Mouse (Mus musculus) cortical plate, adult 2 months (tissue): ENCODE results near the gene Miga1. TPM values are rescaled to one million over a fixed set of nuclear protein-coding genes. Genes with fewer than 3 reads are reported as not detected.

Source experiments
- H3K27ac ChIP-seq: fragments of 200-500 bp; 2 replicates; pipeline ENCODE4 v1.5.1; 2012; ENCODE audit warnings: low read length, control low read depth, inconsistent platforms; ENCODE audit not compliant: insufficient read depth
- H3K4me1 ChIP-seq: fragments of 200-500 bp; 2 replicates; pipeline ENCODE4 v1.6.1; 2011; ENCODE audit warnings: low read length; ENCODE audit not compliant: control insufficient read depth, insufficient read depth
- H3K4me3 ChIP-seq: fragments of 200-500 bp; 2 replicates; pipeline ENCODE4 v1.5.1; 2011; ENCODE audit warnings: mild to moderate bottlenecking, low read length, control low read depth; ENCODE audit not compliant: insufficient read depth
- CTCF ChIP-seq: fragments of 200-500 bp; IDR thresholded peaks from 2 replicates; pipeline ENCODE4 v1.5.1; 2011; ENCODE audit warnings: mild to moderate bottlenecking, control low read depth, low read length; ENCODE audit not compliant: insufficient read depth; ENCODE audit errors: extremely low read depth
- POLR2A ChIP-seq: fragments of 200-500 bp; IDR thresholded peaks from 2 replicates; pipeline ENCODE4 v1.6.1; 2011; ENCODE audit warnings: mild to moderate bottlenecking, low read length, control low read depth; ENCODE audit not compliant: insufficient read depth; ENCODE audit errors: extremely low read depth
- polyA plus RNA-seq: library from polyadenylated mRNA; depleted of rRNA; stranded (reverse); fragments of >200 nt; gene quantifications from 2 replicates; pipeline ENCODE4 v1.2.3, GENCODE M21; 2012; rRNA removed

The Miga1 gene
- polyA plus RNA-seq, 1 experiment: 50.7 TPM

DNA sequence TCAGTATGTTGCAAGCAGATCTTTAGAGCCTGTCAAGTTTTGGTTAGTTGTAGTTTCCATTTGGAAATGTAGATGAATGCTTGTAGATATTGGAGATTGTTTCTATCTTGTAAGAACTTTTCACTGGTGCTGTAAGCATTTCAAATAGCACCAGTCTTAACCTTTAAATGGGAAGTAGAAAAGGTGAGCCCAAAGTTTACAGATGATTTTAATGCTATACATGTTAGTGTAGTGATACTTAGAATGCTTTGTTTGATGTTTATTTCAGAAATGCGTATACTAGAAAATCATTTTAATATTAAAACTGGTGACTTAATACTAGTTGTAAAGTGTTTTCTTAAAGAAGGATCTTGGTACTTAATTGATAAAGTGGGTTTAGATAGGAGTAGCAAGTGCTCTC lies 104.4 kb downstream of the Miga1 start:
- H3K4me3 ChIP-seq: no peak overlapping the region
- H3K27ac ChIP-seq: no peak overlapping the region
- TF ChIP-seq CTCF (no peak), POLR2A (no peak)
- H3K4me1 ChIP-seq: no peaks in the 10 kb centered on the region

DNA sequence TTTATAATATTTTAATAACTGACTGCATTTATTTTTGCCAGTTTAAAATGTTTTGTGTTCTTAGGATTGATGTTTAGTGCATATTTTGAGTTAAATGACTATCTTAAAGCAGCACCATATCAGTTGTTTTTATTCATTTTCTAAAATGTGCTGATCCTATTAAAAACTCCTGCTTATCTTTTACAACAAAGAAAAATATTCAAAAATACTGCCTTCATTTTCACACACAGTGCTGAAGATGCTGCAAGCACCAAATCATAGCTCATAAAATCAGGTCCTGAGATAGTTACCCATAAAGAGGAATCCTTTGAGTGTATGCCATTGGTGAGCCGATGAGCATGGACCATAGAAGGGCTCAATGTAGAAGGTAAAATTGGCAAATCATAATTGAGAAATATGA lies 105.0 kb downstream of the Miga1 start:
- H3K27ac ChIP-seq: no peak overlapping the region
- TF ChIP-seq CTCF (no peak), POLR2A (no peak)

DNA sequence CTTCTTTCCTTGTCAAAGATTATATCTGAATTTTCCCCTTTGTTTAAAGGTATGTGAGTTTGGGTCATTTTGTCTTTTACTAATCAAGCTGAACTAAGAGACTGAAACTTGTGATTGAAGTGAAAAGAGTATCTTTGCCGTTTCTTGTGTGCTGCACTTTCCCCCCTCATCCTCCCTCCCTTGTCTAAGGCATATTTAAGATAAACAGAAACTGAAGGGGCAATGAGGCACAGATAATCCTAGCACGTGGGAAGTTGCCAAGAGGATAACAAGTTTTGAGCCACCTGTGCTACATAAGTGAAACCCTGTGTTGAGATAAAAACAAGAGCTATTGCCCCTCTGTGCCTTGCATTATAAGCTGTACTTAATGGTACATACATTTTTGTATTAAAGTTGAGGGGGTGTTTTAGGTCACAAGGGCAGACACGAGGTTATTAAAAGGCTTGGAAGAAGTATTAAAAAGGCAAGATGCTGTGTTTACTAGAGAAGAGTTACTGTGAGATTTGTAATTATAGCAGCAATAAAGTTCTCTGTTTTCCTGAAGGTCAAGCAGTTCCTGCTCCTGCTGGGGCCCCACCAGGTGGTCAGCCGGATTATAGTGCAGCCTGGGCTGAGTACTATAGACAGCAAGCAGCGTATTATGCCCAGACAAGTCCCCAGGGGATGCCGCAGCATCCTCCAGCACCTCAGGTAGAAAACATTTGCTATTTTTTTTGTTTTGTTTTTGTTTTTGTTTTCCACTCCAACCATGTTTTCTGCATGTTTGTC lies 108.7 kb downstream of the Miga1 start:
- no peak overlapping the region for H3K4me3 ChIP-seq
- TF ChIP-seq CTCF (no peak), POLR2A (no peak)
- H3K4me1 ChIP-seq: no peaks in the 10 kb centered on the region
- no peak overlapping the region for H3K27ac ChIP-seq

More for the DNA sequence above, 105.0 kb downstream of the Miga1 start:
- Histone ChIP-seq H3K4me3 (no peak overlapping the region), H3K4me1 (no peaks in the 10 kb centered on the region)

DNA sequence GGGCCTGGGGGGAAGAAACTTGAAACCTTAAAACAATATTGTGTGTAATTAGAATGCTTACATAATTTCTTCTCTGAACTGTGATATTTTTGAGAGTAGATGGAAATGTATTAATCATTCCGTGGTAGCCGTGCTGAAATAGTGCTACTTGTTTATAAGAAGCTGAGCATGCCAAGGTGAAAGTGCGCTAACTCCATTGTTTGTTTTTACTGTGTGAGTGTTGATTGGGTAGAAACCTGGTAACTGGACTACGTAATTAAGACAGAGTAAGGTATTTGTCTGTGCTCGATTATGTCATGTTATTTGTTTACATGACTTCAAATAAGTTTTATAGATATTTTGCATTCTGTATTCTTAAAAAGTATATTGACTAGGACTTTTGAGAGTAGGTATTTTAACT lies 110.9 kb downstream of the Miga1 start:
- H3K4me3 ChIP-seq: no peak overlapping the region
- H3K27ac ChIP-seq: no peak overlapping the region
- H3K4me1 ChIP-seq: no peaks in the 10 kb centered on the region
- no peak for TF ChIP-seq CTCF

DNA sequence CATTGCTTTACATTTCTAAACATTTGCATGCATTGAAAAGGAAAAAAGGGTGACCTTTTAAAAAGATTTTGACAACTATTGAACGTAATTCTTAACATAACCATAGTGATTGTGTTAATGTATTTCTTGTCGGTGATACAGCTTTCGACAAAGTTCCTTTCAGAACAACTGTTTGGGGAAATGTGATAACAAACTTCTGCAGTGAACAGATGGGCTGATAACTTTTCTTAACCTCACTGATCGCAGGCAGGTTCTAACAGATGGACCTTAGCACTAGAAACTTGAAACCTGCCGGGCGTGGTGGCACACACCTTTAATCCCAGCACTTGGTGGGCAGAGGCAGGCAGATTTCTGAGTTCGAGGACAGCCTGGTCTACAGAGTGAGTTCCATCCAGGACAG lies 111.4 kb downstream of the Miga1 start:
- TF ChIP-seq POLR2A: no peak
- TF ChIP-seq CTCF: no peak
- Histone ChIP-seq H3K4me3 (no peak overlapping the region), H3K27ac (no peak overlapping the region), H3K4me1 (no peaks in the 10 kb centered on the region)

DNA sequence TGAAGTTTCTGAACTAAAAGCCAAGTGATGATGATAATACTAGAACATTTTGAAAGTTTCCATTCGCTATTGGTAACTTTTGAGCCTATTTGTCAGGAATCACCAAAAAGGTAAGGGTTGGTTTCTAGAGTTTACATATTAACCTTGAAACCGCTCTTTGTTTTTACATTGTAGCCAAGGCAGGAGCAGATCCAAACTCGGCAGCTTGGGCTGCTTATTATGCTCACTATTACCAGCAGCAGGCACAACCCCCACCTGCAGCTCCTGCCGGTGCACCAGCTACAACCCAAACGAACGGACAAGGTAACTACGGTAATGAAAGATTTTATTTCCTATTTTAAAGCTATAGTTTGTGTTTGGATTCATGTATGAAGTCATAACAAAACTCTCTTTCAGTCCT lies 114.3 kb downstream of the Miga1 start:
- no peak for TF ChIP-seq CTCF
- H3K4me1 ChIP-seq: no peaks in the 10 kb centered on the region
- no peak overlapping the region for H3K27ac ChIP-seq
- H3K4me3 ChIP-seq: no peak overlapping the region

DNA sequence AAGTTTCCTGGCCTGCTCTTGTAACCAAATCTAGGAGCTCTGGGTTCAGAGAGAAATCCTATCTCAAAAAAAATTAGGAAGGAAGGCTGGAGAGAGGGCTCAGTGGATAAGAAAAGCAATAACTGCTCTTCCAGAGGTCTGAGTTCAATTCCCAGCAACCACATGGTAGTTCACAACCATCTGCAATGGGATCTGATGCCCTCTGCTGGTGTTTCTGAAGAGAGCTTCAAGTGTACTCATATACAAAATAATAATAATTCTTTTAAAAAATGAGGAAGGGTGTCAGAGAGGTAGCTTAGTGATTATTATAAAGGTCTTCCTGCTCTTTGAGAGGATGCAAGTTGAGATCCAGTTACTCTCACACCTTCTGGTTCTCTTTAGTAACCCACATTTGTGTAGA lies 115.3 kb downstream of the Miga1 start:
- Histone ChIP-seq H3K27ac (no peak overlapping the region), H3K4me1 (no peaks in the 10 kb centered on the region), H3K4me3 (no peak overlapping the region)
- TF ChIP-seq CTCF: no peak
- no peak for TF ChIP-seq POLR2A

Other genes with a start within 250 kb of the Miga1 start
- 1.9 and 3.5 TPM in 2 replicates for gene Gipc2, start 174.2 kb downstream of the Miga1 start, polyA plus RNA-seq
- 49.7 and 50.8 TPM in 2 replicates for gene Dnajb4, start 130.1 kb downstream of the Miga1 start, polyA plus RNA-seq
- gene Fubp1, start 130.0 kb downstream of the Miga1 start, polyA plus RNA-seq: 88.2 and 95.0 TPM in 2 replicates
- 0.64 and 2.8 TPM in 2 replicates for gene Nexn, start 74.1 kb downstream of the Miga1 start, polyA plus RNA-seq
- gene Usp33, start 6.1 kb upstream of the Miga1 start, polyA plus RNA-seq: 89.2 and 93.7 TPM in 2 replicates
- 22.9 and 24.3 TPM in 2 replicates for gene Zzz3, start 55.1 kb upstream of the Miga1 start, polyA plus RNA-seq